Mouse (Mus musculus) kidney, postnatal 36 days (tissue): ENCODE results near the gene Smyd3.

Experiments used
- DNase-seq, 2 experiments: peaks; one replicate each; pipeline ENCODE4 v3.0.0; 2021 to 2022; ENCODE audit warnings: mixed read lengths in 2 of 2

Gene Smyd3

DNA sequence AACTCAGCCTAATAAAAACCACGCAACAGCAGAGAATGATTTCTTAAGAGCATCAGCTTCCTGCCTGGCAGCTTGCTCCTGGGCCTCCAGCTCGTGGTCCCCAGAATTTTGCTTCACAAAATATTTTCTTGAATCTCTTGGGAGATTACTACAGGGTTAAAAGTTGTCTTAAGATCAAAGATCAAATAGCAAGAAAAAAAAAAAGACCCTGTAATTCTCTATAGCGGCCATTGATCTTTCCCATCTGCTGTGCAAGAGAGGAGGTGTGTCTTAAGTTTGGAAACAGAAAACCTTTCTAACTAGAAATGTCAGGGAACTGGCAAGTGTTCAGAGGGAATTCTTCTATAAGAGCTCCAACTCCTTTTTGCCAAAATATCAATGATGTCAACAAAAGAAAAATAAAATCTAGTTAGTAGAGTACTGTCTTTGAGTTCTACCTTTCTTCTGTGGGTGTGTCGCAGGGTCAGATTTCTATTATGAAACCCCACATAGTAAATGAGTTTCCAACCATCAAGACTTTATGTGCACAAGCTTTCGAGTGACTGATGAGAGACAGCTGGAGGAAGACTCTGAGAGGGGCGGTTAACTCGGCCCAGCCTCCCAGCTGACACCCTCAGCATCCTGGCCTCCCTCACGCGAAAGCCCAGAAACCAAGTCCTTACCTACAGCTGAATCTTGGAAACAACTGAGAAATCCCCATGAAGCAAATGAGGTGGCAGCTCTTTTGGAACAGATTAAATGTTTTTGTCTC is 59.4 kb downstream of the Smyd3 start:
- DNase-seq: no peak

DNA sequence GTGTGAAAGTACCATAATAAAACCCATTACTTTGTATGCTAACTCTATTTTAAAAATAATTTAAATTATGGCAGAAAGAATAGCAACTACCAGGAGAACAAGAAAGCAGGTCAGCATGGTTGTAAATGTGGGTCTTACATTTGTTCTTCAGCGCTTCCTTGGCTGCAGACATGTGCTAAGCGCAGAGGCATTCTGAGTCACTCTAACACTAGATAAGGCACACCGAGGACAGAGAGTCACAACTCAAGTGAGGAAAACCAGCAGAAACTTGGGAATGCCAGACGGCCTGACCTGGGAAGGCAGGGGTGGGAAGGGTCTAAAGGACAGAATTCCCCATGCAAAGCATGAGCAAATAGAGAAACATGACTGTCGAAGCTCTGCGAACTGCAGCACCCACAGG is 63.2 kb downstream of the Smyd3 start:
- no peak for DNase-seq

DNA sequence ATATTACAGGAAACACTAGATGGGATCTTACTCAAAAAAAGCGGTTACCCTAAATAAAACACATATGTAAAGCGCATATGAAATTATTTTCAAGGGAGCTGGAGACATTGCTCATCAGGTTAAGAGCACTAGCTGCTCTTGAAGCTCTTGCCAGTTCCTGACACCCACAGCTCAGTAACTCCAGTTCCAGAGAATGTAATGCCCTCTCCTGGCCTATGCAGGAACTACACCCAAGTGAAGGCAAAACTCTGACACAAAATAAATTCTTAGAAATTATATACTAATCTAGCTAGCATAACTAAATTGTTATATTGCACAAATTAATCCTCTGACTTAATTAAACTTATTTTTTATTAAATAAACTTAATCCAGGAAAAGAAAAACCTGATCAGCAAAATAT is 66.6 kb downstream of the Smyd3 start:
- peak in 1 of 2 experiments; percentile 46 for DNase-seq

DNA sequence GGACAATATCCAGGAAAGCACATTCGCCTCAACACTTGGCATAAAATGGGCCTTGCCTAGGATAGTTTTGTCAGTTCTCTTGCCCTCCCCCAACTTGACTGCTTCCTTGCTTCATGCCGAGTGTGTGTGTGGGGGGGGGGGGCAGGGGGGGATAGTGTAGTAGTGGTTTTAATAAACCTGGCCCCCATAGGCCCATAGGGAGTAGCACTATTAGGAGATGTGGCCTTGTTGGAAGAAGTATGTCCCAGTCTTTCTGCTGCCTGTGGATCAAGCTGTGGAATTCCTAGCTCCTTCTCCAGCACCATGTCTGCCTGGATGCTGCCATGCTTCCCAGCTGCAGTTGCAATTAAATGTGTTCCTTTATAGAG is 71.0 kb downstream of the Smyd3 start:
- no peak for DNase-seq

DNA sequence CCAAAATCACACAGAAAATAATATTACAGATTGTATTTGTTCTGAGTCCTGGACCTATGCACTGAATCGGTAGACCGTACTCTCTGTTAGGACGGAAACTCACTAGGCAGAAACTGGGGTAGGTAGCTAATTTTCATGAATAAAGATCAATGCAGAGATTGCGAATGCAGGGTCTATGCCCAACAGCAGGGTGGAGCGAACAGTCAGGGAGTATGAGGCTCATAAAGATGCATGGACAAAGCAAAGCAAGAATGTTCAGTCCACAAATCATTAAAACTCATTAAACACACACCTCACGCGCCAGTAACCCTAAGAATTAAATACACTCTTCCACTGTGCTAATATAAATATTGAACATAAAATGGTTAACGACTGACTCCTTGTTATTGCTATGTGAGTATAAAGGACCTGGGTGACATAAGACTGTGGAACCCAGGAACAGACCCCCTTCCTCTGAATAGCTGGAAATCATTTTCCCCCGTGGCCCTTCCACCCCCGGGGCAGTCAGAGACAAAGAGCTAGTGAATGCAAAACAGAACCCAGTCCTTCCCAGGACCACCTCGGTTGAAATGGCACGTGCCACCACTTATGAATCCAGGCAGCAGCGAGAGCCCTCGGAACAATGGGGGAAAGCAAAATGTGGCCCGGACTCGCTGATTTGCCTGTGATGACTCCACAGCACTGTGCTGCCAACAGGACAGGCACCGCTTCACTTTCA is 71.6 kb downstream of the Smyd3 start:
- DNase-seq: peak in 1 of 2 experiments; percentile 5

DNA sequence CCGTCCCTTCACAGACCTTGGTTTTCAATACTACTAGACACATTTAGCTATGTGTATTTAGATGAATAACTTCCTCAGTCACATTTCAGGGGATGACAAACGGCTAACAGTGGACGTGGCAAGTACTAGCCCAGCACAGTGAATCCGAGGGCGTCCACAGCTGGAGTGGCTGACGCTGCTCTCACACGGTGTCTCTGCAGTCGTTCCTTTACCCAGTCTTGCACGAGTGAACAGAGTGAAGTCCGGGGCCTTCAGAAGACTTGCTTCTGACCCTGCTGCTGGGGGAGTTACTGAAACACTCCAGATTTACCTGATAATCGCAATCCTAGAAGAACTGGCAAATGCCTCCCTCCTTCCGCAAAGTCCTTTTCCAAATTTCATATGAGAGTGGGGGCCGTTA is 74.0 kb downstream of the Smyd3 start:
- DNase-seq: peak; percentile 7 to 15

DNA sequence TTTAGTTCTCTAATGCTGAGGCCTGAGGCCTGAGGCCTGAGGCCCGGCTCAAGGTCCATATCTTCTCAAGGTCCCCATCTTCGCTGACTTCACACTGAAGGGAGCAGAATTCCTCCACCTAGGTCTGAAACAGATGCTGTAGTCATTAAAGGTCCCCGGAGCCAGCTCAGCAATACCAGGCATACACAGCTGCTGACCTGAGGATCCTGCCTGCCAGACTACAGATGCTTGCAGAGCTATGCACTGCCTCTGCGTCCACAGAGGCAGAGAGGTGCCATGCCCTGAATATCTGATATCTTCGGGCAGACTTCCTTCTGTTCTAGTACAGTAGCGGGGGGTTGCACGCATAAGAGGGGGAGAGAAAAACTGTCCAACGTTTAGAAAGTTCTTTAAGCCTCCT is 74.4 kb downstream of the Smyd3 start:
- DNase-seq: no peak

DNA sequence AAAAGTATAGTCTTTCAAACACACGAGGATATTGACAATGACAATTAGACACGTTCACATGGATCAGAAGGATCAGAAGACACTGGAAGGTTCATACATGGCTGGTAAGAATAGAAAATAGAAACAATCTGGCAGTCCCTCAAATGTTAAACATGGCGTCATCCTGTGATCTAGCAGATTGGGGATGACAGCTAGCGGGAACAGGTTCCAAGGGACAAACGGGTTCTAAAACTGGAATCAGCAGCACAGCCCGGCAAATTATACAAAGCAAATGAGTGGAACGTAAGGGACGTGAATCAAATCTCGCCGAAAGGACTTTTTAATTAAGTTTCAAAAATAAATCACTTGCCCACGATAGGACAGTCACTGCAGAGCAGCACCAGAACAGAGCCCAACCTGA is 81.2 kb downstream of the Smyd3 start:
- no peak for DNase-seq

DNA sequence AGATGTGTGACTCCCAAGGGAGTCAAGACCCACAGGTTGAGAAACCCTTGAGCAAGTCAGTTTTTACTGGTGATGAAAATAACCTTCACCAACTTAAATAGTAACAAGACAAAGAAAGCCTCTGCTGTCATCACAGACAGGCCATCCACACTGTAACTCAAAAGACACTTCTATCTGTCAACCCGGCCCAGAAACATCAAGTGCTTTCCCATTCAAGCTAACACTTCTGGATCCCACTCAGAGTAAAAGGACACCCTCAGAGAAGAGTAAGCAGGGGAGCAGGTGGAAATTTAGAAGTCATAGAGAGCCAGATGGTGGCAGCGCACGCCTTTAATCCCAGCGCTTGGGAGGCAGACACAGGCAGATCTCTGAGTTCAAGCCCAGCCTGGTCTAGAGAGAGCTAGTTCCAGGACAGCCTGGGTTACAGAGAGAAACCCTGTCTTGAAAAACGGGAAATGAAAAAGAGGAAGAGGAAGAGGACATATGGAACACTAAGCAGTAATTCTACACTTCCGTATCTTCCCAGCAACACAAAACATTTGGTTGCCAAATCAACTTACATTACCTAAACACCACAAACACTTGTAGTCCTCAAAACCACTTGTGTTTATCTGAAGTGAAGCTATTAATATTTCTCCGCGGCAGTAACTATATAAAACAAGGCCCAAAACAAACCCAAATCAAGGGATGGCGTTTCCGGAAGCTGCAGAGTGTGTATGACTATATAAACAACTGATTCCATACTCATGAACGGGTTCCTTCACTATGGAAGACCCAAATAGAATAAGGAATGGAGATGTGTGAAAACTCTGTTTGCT is 83.2 kb downstream of the Smyd3 start:
- no peak for DNase-seq

DNA sequence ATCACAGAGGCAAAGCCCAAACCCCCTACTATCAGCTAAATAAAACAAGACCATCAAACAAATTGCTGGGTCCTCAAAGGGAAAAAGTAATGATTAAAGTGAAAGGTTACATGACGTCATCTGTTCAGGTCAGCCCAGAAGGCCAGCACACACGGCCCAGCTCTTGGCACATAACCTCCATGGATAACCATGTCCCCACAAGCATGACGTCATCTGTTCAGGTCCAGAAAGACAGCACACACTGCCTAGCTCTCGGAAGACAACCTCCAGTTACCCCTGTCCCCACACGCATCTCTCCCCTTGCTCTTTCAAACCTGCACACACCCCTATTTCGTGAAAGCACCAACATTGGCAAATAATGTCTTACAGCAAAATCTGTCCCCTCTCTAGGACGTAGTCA is 84.0 kb downstream of the Smyd3 start:
- DNase-seq: no peak

DNA sequence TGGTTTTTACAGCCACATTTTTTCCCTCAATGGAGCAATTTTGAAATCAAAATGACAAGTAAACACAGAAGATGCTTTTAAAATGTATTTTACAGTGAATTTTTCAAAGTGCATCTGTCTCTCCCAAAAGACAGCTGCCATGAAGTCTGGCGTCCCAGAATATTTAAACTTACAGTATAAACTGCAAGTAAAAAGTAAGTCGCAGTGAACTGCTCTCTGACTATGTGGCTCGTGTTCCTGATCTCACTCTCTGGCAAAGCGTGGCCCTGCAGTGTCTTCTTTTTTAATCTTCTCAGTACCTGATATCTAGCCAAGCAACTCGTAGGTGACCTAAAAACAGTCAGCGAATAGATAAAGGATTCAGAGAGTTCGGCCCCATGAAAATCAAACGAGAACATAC is 84.5 kb downstream of the Smyd3 start:
- no peak for DNase-seq

DNA sequence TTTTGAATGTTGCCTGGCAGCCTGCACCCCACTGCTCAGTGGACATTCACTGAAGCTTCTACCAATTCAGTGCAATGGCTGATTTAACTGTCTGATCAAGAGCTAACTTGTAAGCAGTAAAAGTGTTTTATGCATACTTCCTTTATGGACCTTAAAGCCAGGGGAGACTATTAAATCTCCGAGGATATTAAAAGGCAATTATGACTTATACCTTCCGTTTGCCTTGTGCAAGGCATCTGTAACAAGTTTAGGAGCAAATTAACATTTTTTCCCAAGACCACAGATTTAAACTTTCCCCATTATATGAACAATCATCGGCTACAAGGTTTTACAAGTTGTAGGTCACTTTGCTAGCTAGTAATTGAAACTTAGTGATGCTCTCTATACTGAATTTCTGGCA is 87.8 kb downstream of the Smyd3 start:
- DNase-seq: no peak

DNA sequence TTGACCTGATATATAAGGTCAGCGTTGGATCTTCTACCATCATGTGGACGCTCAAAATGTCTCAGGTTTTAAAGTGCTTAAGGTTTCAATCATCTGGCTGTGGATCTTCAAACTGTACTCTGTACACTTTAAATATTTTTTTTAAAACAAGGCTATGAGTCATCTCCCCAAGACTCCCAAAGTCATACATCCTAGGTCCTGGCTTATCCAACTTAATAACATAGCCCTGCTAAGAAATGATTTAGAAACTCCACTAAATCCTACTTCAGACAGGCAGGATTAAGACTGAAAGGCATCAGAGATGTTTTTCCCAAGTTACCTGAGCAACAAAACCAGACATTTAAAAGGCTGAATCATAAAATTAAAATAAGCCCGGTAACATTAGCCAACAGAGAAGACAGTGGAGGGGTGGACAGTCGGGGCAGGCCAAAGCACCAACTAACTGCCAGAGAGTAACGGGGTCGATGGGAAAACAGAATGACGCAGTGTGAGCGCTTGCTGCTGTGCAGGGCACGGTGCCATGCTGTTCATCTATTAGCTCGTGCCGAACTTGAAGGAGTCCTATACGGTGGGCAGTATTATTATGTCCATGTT is 92.9 kb downstream of the Smyd3 start:
- no peak for DNase-seq

DNA sequence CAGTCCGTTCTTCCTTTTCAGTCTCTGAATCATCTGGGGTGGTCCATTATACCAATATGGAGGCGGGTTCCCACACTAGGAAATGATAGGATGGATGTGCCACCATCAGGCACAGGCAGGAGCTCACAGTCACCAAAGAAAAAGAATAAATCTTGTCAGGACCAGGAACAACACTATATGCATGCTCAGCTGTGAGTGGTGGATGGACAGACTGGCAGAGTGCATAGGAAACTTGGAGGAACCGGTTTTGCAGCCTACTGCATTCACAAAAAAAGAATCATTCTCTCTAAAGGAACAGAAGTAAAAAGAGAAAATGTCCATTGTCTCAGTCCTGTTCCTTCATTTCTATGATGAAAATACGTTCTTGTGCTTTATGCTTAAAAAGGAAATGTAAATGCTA is 98.8 kb downstream of the Smyd3 start:
- DNase-seq: no peak

DNA sequence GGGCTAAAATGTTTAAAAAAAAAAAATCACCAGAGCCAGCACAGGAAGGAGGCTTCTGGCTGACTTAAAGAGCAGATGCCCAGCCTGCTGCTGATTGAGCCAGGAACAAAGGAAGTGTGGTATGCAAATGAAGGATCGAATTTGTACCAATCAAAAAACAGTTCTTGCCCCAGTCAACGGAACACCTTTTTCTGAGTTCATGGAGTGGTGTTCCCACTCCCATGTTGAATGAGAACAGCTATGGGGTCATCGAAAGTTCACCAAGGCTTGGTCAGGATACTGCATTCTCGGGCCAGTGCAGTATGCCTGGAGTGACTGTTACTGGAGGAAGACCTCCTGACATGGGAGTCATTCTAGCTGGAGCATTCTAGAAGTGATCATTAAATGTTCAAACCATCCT is 109.8 kb downstream of the Smyd3 start:
- no peak for DNase-seq

DNA sequence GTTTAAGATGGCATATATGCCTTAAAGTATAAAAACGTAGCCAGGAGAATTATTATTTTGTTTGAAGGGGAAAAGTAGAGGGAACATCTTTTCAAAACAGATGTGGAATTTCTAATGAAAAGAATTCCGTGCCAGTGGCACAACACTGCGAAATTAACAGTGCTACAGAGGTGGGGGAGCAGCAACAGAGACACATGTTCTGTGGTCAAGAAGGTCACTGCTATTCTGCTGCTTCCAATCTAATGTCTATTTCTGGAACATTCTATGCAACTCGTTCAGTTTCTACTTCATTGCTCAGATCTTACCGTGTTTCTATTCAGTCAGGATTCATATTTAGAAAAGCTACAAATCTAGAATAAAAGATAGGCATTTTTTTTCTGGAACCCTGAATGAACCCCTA is 117.0 kb downstream of the Smyd3 start:
- DNase-seq: no peak

DNA sequence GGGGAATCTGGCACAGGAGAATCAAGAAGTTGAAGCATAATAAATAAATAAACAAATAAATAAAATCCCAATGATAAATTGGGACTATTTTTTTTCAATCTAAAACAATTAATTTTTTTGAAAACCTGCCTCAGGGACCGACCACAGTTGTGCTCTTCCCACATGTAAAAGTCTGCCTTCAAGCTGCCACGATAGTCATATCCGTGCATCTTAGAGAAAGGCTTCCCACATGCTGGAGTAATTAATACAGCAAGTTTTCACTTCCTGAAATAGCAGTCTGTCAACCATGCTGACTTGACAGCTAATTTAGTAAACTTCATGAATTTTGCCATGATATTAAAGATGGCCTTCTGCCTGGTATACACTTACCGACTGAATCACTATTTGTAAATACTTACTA is 119.2 kb downstream of the Smyd3 start:
- DNase-seq: no peak

DNA sequence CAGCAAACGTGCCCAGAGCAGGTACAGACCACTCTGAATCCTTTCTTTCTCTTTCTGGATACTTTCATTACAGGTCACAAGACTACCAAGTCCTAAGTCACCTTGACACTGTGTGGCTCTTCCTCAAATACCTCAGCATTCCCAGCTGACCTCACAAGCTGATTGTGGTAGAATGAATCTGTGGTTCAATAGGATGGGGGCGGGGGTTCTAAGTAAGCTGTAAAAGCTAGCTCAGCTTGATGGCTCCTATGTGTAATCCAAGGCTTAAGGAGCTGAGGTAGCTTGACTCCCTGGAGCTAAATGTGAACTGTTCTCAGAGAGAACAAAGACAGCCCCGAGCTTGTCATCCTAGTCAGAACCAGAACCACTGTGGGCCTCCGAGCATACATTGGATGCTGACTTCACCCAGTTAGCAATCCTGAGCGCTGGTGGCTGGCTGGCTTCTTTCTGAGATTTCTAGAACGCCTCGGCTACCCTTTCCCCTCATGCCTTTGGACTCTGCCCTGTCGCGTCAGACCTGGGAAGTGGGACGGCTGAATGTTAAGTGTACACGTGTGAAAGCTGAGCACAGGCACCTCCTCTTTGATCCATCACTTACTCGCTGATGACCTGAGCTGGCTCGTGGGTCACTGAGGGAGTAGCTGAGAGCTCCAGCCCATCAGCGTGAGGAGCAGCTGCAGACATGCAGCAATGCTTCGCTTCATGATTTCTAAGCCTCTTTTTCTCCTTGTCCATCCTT is 131.4 kb downstream of the Smyd3 start:
- DNase-seq: peak; percentile 19 to 49

DNA sequence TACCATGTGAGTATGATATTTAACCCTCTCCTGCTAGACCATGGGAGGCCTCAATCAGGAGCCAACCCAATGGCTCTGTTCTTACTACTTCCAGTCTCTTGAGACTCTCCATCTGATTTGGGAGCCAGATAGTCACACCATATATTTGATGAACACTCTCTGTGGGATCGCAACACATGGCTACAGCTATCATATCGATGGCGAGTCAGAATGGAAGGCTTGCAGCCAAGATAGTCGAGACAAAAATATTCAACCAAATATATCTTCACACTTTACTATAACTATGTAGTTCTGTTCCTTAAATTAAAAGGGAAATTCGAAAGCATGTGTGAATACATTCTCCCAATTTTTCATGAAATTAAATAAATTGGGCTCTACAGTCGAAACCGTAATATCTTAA is 132.2 kb downstream of the Smyd3 start:
- no peak for DNase-seq

DNA sequence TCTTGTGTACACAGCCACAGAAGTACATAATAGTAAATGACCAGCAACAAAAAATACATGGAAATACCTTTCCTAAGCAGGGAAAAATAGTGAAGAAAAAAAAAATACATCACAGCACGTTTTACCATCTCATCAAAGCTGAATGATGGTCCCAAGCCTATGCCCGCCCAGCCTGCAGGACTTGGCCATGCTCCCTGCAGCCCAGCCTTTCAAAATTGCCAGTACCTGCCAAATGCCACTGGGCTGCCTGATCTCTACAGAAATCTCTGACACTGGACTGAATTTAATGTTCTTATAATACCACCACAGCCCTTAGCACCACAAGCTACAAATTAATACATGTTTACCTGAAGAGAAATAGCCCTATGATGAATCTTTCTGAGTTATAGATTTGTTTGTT is 133.5 kb downstream of the Smyd3 start:
- no peak for DNase-seq

DNA sequence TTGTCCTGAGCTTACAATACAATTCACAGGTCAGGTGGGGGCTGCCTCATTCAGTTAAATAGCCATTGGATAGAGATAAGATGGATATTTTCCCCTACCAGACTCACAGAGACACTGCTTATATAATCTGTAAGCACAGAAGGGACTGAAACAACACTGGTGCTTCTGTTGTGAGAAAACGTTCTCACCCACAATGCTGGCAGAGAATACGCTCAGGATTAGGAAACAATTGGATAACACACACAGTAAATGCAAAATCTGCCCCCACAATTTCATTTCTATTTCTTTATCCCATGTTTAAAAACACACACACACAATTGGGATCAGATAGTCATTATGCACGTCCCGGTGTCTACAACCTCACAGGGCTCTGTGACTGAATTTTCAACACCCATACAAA is 139.7 kb downstream of the Smyd3 start:
- no peak for DNase-seq

DNA sequence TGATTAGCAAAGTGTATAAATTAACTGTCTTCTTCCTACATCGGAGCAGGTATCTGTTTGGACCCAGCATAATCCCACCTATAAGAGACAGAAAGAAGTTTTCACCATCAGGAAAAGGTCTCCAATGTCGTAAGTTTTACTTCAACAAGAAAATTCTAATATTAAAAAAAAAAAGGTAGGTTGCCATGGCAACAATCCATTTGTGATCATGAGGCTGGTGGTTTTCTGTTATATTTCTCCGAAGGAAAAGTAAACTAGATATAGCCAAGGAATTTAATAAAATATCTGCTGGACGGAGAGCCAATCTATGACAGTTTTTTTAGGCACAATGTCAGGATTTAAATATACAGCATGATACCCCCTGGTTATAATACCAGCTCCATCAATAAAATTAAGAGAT is 142.9 kb downstream of the Smyd3 start:
- DNase-seq: no peak

DNA sequence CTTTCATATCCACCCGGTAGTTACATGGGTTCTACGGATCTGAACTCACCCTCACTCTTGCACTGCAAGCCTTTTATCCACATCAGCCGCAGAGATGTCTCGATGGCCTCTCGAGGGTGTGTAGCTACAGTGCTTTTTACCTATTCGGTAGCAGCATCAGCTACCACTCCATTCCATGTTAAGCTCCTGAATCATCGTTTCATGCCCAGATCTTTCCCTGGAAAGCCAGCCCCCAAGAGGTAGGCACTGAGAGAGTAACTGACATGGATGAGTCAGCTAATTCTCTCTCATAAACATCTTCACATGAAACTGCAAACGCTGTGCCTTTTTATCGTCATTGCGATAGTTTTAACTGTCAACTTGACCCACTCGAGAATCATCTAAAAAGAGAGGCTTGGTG is 143.9 kb downstream of the Smyd3 start:
- DNase-seq: no peak
